Mouse (Mus musculus) heart, embryonic 16.5 days (tissue): Measurements from ENCODE around the gene Gm10192. TPM values are rescaled to one million over a fixed set of nuclear protein-coding genes. Genes with fewer than 3 reads are reported as not detected.
"Not testable (repeated sequence)": the region's sequence is repeated elsewhere in the genome, so short reads cannot be mapped to it uniquely, and the experiment has no call there.

Experiments used
- ATAC-seq: fragments of 200-750 bp; cut with Nextera tagmentation; replicated peaks from 2 replicates; pipeline ENCODE4 v1.8.0; 2017; ENCODE audit warnings: moderate number of reproducible peaks; ENCODE audit not compliant: insufficient read depth, low FRiP score; ENCODE audit errors: extremely low read depth
- H3K27ac ChIP-seq: fragments of 300-500 bp; sonication (generic); 2 replicates; pipeline ENCODE4 v1.5.1; 2014; ENCODE audit warnings: mild to moderate bottlenecking, low read length, control low read depth, moderate library complexity
- H3K27me3 ChIP-seq: fragments of 300-500 bp; sonication (generic); 2 replicates; pipeline ENCODE4 v1.6.1; 2014; ENCODE audit warnings: low read length, mixed read lengths; ENCODE audit not compliant: control insufficient read depth, insufficient read depth
- H3K36me3 ChIP-seq: fragments of 300-500 bp; sonication (generic); 2 replicates; pipeline ENCODE4 v1.6.1; 2014; ENCODE audit not compliant: control insufficient read depth, insufficient read depth
- H3K4me1 ChIP-seq: fragments of 300-500 bp; sonication (generic); 2 replicates; pipeline ENCODE4 v1.6.1; 2014; ENCODE audit warnings: low read length, mixed read lengths; ENCODE audit not compliant: control insufficient read depth, insufficient read depth
- H3K4me2 ChIP-seq: fragments of 300-500 bp; sonication (generic); 2 replicates; pipeline ENCODE4 v1.6.1; 2014; ENCODE audit warnings: low read depth, mild to moderate bottlenecking, control low read depth, low read length
- H3K4me3 ChIP-seq: fragments of 300-500 bp; sonication (generic); 2 replicates; pipeline ENCODE4 v1.5.1; 2014; ENCODE audit warnings: mild to moderate bottlenecking, control low read depth, low read length
- H3K9ac ChIP-seq: fragments of 300-500 bp; sonication (generic); 2 replicates; pipeline ENCODE4 v1.6.1; 2014; ENCODE audit warnings: low read length, control low read depth
- H3K9me3 ChIP-seq: fragments of 300-500 bp; sonication (generic); replicated peaks from 2 replicates; pipeline ENCODE4 v1.6.1; 2016; ENCODE audit warnings: low read length; ENCODE audit not compliant: control insufficient read depth
- WGBS: fragments of 180-500 bp; shearing (Covaris S2); extraction: QIAGEN DNeasy Blood & Tissue Kit; methylation state at CpG from one replicate; pipeline ENCODE4 v1.1.7; 2014; 5-methylcytosine and 5-hydroxymethylcytosine counted together
- polyA plus RNA-seq: library from polyadenylated mRNA; unstranded; fragments of >200 nt; fragmentation: Nextera tagmentation; extraction: Ambion mirVana; gene quantifications from 2 replicates; pipeline ENCODE4 v1.2.1, GENCODE M21; 2015

The Gm10192 gene
- polyA plus RNA-seq = not detected in 2 replicates

DNA sequence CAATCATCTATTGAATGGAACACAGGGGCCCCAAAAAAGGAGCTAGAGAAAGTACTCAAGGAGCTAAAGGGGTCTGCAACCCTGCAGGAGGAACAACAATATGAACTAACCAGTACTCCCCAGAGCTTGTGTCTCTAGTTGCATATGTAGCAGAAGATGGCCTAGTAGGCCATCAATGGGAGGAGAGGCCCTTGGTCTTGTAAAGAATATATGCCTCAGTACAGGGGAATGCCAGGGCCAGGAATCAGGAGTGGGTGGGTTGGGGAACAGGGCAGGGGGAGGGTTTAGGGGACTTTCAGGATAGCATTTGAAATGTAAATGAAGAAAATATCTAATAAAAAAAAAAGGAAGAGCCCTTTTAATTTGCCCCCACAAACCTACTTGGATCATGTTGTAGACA lies at the start of gene Gm10192:
TSS of gene Gm10192 (minus strand) at position 101 of the 400 bp plus-strand sequence.
- not testable (repeated sequence) for ATAC-seq, H3K4me2 ChIP-seq, H3K27ac ChIP-seq, H3K27me3 ChIP-seq, H3K4me1 ChIP-seq, H3K9me3 ChIP-seq, H3K9ac ChIP-seq, H3K36me3 ChIP-seq, H3K4me3 ChIP-seq

DNA sequence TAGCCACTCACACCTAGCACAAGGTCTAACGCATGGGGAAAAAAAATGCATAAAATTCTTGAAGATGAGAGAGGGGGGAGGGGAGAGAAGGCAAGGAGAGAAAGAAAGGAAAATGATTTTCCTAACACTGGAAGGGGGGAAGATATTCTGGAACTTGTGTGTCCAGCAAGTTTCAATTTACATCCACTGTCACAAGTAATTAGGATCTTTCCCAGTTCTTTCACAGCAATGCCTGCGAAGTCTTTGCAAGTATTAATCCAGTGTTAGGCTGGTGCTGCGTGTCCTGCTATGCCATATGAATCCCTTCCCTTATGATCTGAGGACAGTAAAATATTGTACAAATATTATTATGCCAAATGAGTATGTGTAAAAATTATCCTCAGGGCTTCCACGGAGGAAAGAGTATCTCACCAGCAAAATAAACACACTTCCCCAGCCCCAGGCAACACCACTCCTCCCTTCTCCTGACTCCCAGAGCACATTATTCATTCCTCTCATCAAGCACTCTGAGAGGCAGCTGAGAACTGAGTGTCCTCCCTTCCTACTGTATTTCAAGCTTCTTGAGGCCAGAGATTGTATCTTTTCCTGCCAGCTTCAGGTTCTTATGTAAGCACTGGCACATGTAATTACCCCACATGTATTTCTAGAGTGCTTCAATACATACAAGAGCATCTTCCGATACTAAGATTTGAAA lies 47.6 kb upstream of the Gm10192 start:
- Histone ChIP-seq H3K9me3 (no peaks in the 10 kb centered on the region), H3K4me1 (no peaks in the 10 kb centered on the region), H3K9ac (no peak overlapping the region), H3K36me3 (no peaks in the 10 kb centered on the region), H3K4me3 (no peak overlapping the region), H3K4me2 (no peak overlapping the region), H3K27ac (no peak overlapping the region), H3K27me3 (no peaks in the 10 kb centered on the region)
- WGBS = 58% methylated on average over 5 of the region's 5 CpGs
- no peak for ATAC-seq

DNA sequence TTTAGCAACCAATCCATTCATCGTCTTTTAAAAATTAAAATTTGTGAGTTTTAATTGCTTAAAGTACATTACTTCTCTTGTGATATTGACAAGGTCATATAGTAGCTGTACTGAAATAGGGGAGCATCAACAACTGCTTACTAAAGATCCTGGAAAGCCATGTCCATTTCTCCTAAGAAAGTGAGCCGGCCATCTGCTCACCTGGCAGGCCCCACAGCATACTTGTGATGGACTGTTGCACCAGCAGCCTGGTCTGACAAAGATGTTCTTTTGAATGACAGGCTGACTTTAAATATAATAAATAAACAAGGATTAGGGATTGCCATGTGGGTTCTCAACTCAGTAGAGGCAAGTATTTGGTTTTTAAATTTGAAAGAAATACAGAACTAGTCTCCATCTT lies 36.7 kb upstream of the Gm10192 start:
- no peak for ATAC-seq
- H3K36me3 ChIP-seq = no peaks in the 10 kb centered on the region
- H3K4me2 ChIP-seq = no peak overlapping the region
- no peak overlapping the region for H3K9ac ChIP-seq
- no peak overlapping the region for H3K4me3 ChIP-seq
- WGBS = 91% methylated on average over 2 of the region's 2 CpGs
- no peaks in the 10 kb centered on the region for H3K27me3 ChIP-seq
- no peaks in the 10 kb centered on the region for H3K4me1 ChIP-seq
- H3K27ac ChIP-seq = no peak overlapping the region
- H3K9me3 ChIP-seq = no peaks in the 10 kb centered on the region

DNA sequence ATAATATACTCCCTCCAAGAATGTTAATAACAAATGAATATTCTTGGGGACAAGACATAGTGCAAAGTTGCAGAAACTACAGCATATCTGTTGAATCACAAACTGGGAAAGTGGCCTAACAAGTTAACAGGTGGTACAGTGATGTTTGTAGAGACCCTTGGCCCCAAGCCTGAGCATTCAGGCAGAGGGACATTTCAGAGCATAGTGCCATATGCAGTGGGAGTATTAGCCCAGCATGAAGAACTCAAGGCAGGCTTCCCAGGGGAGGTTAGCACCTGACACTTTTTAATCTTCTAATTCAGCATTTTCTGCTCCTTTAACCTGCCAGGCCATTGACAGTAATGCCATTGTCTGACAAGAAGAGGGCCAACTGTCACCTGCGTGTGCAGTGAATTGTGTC lies 34.9 kb upstream of the Gm10192 start:
- no peak overlapping the region for H3K4me2 ChIP-seq

DNA sequence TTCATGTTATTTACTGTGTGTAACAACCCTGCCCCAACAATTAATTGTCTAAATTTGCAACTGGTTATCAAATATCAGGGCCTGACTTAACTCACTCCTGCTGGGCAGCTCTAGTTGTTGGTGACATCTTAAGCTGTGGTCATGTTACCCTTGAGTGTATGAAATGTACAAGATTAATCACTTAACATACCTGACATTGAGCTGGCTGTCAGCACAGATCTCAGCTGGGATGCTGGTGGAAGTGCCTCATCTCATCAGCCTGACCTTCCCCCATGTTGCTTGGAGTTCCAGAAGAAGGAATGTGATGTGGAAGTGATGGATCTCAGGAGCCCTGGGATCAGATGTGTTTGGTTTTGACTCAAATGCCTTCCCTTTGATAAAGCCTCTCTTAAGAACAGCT lies 29.5 kb upstream of the Gm10192 start:
- no peak overlapping the region for H3K4me2 ChIP-seq
- peak; percentile 81 for ATAC-seq

More for the DNA sequence above, 34.9 kb upstream of the Gm10192 start:
- Histone ChIP-seq H3K27me3 (no peaks in the 10 kb centered on the region), H3K9ac (no peak overlapping the region), H3K4me3 (no peak overlapping the region), H3K27ac (no peak overlapping the region), H3K36me3 (no peaks in the 10 kb centered on the region), H3K4me1 (peaks cover 5% of the 10 kb centered on the region; the same call in 1 of the 2 replicates), H3K9me3 (no peaks in the 10 kb centered on the region)
- no peak for ATAC-seq
- WGBS = 78% methylated on average over 1 of the region's 1 CpGs

DNA sequence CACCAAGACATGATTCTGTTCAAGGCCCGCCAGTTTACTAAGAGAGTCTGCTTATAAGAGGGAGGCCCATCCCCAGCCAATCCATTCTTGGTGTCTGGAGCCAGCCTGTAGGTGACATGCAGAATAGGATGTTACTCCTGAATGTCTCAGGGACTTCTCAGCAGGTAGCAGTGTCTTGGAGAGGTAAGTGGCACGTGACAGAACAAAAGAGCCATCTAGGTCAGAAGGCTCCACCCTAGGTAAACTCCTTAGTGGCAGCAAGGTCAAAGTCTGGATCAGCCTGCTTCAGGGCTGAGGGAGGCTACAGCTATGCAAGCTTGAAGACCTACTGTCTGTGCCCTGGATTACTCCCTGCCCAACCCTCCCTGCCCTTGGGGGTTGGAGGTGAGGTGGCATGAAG lies 20.0 kb upstream of the Gm10192 start:
- H3K36me3 ChIP-seq, H3K4me1 ChIP-seq, H3K27ac ChIP-seq, H3K27me3 ChIP-seq, H3K4me2 ChIP-seq, H3K9me3 ChIP-seq, ATAC-seq, H3K4me3 ChIP-seq, H3K9ac ChIP-seq: not testable (repeated sequence)
- 57% methylated on average over 2 of the region's 2 CpGs for WGBS

More for the DNA sequence above, 29.5 kb upstream of the Gm10192 start:
- Histone ChIP-seq H3K27me3 (no peaks in the 10 kb centered on the region), H3K4me1 (peaks cover 5% of the 10 kb centered on the region), H3K9me3 (no peaks in the 10 kb centered on the region), H3K36me3 (no peaks in the 10 kb centered on the region), H3K27ac (no peak overlapping the region), H3K9ac (no peak overlapping the region), H3K4me3 (no peak overlapping the region)

DNA sequence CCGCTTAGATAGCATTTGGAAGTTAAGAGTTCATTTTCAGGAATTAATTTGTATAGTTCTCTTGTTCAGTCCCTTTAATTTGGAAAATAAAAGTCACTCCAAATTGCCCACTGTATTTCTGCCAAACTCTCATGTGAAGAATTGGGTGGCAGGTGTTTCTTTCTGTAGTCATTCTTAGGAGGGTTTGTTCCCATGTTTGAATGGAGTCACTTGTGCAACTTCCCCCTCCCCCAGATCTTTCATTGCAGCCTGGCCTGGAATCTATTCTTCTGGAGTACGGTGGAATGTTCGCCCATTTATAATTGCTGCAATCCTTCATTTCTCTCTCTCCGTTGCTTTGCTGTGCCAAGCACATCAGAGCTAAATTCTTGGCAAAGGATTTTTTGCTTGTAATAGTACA lies 10.2 kb upstream of the Gm10192 start:
- H3K27me3 ChIP-seq = no peaks in the 10 kb centered on the region
- 54% methylated on average over 4 of the region's 4 CpGs for WGBS

DNA sequence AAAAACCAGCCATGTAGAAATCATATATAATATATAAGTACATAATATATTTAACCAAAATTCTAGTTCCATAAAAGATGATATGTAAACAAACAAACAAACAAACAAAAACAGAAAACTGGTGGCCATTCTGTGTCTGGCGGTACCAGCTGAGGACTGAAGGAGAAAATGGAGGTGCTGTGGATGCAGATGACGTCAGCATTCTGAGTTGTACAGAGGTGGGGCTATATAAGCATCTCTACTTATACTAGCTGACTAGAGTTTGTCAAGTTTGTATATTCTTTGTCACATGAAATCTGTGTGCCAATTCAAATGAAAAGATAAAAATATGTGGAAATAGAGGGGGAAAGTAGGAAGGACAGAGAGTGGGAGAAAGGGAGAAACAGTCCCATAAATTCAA lies 9.6 kb upstream of the Gm10192 start:
- H3K36me3 ChIP-seq = no peaks in the 10 kb centered on the region
- H3K9me3 ChIP-seq = no peaks in the 10 kb centered on the region
- no peaks in the 10 kb centered on the region for H3K27me3 ChIP-seq
- H3K4me1 ChIP-seq = no peaks in the 10 kb centered on the region
- H3K27ac ChIP-seq = no peak overlapping the region
- H3K9ac ChIP-seq = no peak overlapping the region
- ATAC-seq = no peak
- no peak overlapping the region for H3K4me2 ChIP-seq
- no peak overlapping the region for H3K4me3 ChIP-seq
- 73% methylated on average over 2 of the region's 2 CpGs for WGBS

More for the DNA sequence above, 10.2 kb upstream of the Gm10192 start:
- Histone ChIP-seq H3K4me1 (no peaks in the 10 kb centered on the region), H3K9ac (no peak overlapping the region), H3K27ac (no peak overlapping the region), H3K9me3 (no peaks in the 10 kb centered on the region), H3K36me3 (no peaks in the 10 kb centered on the region), H3K4me3 (no peak overlapping the region), H3K4me2 (no peak overlapping the region)
- no peak for ATAC-seq

- Histone ChIP-seq H3K27ac (no peak overlapping the region), H3K4me1 (no peaks in the 10 kb centered on the region)
- WGBS = 69% methylated on average over 2 of the region's 2 CpGs
Observed at GRCm38 (mm10) chr4:97180396-97180795, 2.6 kb downstream of the Gm10192 start.

More at GRCm38 (mm10) chr4:97180396-97180795, 2.6 kb downstream of the Gm10192 start:
- no peaks in the 10 kb centered on the region for H3K27me3 ChIP-seq
- H3K9ac ChIP-seq = no peak overlapping the region
- H3K9me3 ChIP-seq = no peaks in the 10 kb centered on the region
- H3K4me3 ChIP-seq = no peak overlapping the region
- no peak overlapping the region for H3K4me2 ChIP-seq
- no peaks in the 10 kb centered on the region for H3K36me3 ChIP-seq
- ATAC-seq = no peak
